Mouse (Mus musculus) lung, postnatal 14 days (tissue): ENCODE measurements around the gene Qrich2.
"Not testable (repeated sequence)": the region's sequence is repeated elsewhere in the genome, so short reads cannot be mapped to it uniquely, and the experiment has no call there.

Experiments
- DNase-seq: peaks from one replicate; pipeline ENCODE4 v3.0.0; 2021

The Qrich2 gene

GRCm38 (mm10) chr11:116428872-116429859 lies 36.9 kb downstream of the Qrich2 start:
- DNase-seq: no peak

- no peak for DNase-seq
These were observed 39.0 kb downstream of the Qrich2 start for GRCm38 (mm10) chr11:116426852-116427575.

GRCm38 (mm10) chr11:116426328-116426727 lies 39.7 kb downstream of the Qrich2 start:
- not testable (repeated sequence) for DNase-seq

- no peak for DNase-seq
These were observed 41.2 kb downstream of the Qrich2 start for GRCm38 (mm10) chr11:116424621-116425407.

GRCm38 (mm10) chr11:116423782-116424620 lies 42.0 kb downstream of the Qrich2 start:
- peak; percentile 56 for DNase-seq

GRCm38 (mm10) chr11:116423214-116423613 lies 42.8 kb downstream of the Qrich2 start:
- DNase-seq: no peak

- no peak for DNase-seq
These were observed 43.5 kb downstream of the Qrich2 start for GRCm38 (mm10) chr11:116422562-116422961.

GRCm38 (mm10) chr11:116421102-116421501 lies 44.9 kb downstream of the Qrich2 start:
- no peak for DNase-seq

GRCm38 (mm10) chr11:116418841-116419462 lies 47.1 kb downstream of the Qrich2 start:
- DNase-seq: no peak

GRCm38 (mm10) chr11:116418194-116418840 lies 47.7 kb downstream of the Qrich2 start:
- DNase-seq: peak; percentile 40

GRCm38 (mm10) chr11:116417054-116417453 lies 49.0 kb downstream of the Qrich2 start:
- no peak for DNase-seq

- no peak for DNase-seq
These were observed 49.7 kb downstream of the Qrich2 start for GRCm38 (mm10) chr11:116416196-116416943.

- DNase-seq: no peak
These were observed 52.4 kb downstream of the Qrich2 start for GRCm38 (mm10) chr11:116413631-116414022.

- peak; percentile 81 for DNase-seq
These were observed 53.0 kb downstream of the Qrich2 start, which contains the start of gene Rnf157 for GRCm38 (mm10) chr11:116412904-116413630. TSS of gene Rnf157 (minus strand) at chr11:116413032.

- no peak for DNase-seq
These were observed 53.8 kb downstream of the Qrich2 start for GRCm38 (mm10) chr11:116412028-116412827.

- DNase-seq: no peak
These were observed 54.5 kb downstream of the Qrich2 start for GRCm38 (mm10) chr11:116411582-116411981.

GRCm38 (mm10) chr11:116410415-116410814 lies 55.6 kb downstream of the Qrich2 start:
- DNase-seq: not testable (repeated sequence)

GRCm38 (mm10) chr11:116409008-116409407 lies 57.0 kb downstream of the Qrich2 start:
- no peak for DNase-seq
